Mouse (Mus musculus): ENCODE measurements around the gene Ctbp1. TPM values are rescaled to one million over a fixed set of nuclear protein-coding genes. Genes with fewer than 3 reads are reported as not detected.

The Ctbp1 gene
- polyA plus RNA-seq (2017; shearing (Covaris generic)) = 10 to 100 TPM; 21.3 to 27.1 TPM

DNA sequence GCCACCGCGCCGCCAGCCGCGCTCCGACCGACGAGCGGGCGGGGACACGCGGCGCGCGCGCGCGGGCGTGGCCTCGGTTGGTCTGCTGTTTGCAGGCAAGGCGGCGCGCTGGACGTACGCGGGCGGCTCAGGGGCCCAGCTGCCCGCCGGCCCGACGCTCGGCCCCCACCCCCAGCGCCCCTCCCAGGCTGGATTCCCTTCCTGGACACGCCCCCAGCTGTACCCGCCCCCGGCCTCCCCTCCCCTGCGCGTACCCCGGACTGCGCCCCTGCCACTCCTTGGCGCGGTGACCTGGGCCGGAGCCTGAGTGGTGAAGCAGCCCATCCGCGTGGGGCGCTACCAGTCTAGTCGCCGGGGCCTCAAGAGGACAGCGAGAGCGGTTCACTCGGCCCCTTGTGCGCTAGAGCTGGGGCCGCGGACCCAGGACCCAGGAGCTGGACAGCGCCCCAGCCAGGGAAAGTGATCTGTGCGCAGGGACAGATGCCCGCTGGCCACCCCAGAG, at the start of gene Ctbp1:
TSS of gene Ctbp1 (minus strand) at position 42 of the 502 bp plus-strand sequence.
- peak; percentile 48 for ATAC-seq

- no peak for ATAC-seq
These were observed 49.7 kb upstream of the Ctbp1 start for GRCm38 (mm10) chr5:33324491-33324890.

DNA sequence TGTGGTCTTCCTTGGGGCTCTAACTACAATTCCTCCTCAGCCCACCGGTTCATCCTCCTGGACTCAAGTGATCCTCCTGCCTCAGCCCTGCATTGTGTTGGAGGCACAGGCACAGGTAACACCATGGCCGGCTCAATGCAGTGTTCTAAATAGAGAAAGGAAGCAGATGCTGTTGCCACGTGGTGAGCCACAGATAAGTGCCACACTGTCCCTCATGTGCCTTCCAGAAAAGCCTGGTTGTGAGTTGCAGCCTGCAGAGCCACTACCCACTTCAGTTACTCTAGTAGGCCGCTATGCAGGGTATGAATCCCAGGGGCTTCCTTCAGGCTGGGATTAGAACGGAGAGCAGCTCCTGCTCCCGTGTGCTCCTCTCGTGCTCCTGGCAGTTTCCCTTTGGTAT, 37.4 kb upstream of the Ctbp1 start:
- no peak for ATAC-seq

GRCm38 (mm10) chr5:33310704-33311462, 36.1 kb upstream of the Ctbp1 start:
- ATAC-seq = no peak

DNA sequence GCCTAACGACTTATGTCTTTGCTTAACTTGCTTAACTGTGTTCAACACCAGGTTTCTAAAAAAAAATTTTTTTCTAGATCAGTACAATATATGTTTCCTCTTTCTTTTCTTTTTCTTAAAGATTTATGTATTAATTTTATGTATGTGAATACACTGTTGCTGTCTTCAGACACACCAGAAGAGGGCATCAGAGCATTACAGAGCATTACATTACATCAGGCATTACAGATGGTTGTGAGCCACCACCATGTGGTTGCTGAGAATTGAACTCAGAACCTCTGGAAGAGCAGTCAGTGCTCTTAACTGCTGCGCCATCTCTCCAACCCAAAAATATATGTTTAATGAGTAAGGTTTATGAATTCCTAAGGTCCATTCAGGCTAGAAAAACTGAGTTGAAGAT, 27.0 kb upstream of the Ctbp1 start:
- no peak for ATAC-seq

GRCm38 (mm10) chr5:33297164-33297563, 22.4 kb upstream of the Ctbp1 start:
- no peak for ATAC-seq

- ATAC-seq = no peak
These were observed 19.1 kb upstream of the Ctbp1 start for GRCm38 (mm10) chr5:33293796-33294430.

GRCm38 (mm10) chr5:33283951-33284350, 9.2 kb upstream of the Ctbp1 start:
- no peak for ATAC-seq

DNA sequence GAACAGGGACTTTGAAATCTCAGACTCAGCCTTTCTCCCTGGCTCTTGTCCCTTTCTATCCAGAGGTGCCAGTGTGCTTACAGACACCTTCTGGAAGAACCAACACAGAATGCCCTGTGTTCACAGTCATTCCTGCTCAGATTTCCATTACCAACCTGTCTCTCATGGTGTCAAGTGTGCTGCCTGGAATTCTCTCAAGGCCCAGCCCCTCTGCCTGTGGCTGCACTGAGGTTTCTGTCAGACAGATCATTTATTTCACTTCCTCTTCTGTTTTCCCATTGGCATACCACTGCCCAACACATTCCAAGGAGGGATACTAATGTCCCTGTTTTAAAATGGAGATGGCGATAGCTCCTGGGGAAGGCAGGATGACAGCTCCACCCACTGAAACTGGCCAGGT, 6.6 kb upstream of the Ctbp1 start:
- no peak for ATAC-seq

DNA sequence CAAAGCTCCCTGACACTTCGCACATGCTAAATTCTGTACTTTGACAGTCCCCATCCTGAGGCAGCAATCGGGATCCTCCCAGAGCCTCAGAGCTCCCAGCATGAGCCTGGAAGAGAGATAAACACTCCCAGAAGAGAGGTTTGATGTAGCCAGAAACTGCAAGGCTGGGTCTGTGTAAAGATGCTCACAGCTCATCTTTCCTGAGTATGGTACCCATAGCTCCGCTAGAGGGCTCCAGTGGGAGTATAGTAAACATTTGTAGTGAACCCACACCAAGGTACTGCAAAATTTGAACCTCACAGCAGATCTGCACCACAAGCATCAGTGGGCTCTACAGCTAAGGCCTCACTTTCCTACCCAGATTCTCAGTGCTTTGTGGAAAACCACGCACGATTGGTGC, 4.2 kb upstream of the Ctbp1 start:
- no peak for ATAC-seq

DNA sequence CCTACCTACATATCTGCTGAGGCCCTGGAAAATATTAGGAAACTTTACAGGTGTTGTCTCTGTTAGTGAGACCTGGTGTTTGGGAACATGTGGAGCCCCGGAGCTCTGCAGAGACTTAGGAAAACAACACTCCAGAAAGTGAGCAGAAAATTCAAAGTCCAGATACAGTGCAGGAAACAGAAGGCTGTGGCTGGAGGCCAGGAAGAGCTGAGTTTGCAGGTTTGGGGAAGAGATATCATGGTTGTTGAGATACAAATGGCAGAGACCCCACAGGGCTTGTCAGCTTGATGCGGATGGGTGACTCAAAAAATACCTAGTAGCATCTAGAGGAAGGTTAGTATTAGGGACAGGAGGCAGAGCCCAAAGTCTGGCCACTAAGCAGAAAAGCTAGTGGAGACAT, 2.5 kb upstream of the Ctbp1 start:
- ATAC-seq = no peak

DNA sequence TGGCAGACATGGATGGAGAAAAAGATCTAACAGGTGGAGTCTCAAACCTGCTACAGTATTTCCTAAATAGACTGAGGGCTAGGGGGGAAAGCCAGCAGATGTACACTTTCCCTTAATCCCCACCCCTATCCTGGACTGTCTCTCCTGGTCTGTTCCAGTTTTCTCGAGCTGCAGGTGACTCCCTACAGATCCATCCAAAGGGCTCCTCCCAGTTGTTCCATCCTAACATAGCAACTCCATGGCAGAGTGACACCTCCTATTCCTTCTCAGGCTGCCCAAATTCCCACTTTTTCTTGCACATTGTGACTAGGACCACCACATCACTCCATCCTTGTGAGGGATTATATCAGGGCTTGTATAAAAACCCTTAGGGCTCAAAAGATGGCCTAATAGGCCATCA, 960 bp upstream of the Ctbp1 start:
- ATAC-seq = no peak

- peak; percentile 38 for ATAC-seq
These were observed 475 bp downstream of the Ctbp1 start for GRCm38 (mm10) chr5:33274085-33274952.

GRCm38 (mm10) chr5:33273777-33274084, 1.1 kb downstream of the Ctbp1 start:
- peak; percentile 4 for ATAC-seq

GRCm38 (mm10) chr5:33272845-33273776, 1.7 kb downstream of the Ctbp1 start:
- no peak for ATAC-seq

DNA sequence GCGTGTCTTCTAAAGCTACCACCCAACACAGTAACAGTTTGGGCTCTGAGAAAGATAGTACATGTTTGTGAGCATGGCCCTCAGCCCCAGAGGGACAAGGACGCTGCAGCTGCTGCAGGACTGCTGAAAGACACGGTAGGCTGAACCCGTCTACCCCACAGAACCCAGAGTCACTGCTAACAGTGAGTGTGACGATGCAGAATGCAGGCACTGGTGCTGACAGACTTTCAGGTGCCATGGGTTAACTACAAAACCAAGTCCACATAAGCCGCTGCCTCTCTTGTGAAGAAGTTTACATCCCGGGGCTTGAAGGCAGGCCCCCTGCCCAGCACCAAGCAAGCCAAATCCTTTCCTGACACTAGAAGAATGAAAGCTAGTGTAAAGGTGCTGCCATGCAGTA, 2.6 kb downstream of the Ctbp1 start:
- ATAC-seq = no peak

DNA sequence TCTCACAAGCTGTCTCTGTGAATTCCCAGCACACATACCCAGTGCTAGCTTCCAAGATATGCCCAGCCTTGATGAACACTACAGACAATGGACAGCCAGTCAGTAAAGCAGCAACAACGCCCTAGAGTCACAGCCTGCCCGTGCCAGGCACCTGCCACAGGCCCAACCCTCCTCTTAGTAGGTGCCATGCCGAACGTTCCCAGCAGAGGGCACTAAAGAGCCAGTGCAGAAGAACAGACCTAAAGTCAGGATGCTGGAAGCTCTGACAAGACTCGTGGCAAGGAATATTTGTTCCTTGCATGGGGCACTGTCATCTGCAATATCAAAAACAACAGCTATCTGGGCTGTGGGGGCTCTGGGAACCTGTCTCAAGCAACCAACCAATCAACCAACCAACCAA, 4.2 kb downstream of the Ctbp1 start:
- ATAC-seq = peak; percentile 45

- no peak for ATAC-seq
These were observed 20.4 kb downstream of the Ctbp1 start for GRCm38 (mm10) chr5:33254416-33254815.

DNA sequence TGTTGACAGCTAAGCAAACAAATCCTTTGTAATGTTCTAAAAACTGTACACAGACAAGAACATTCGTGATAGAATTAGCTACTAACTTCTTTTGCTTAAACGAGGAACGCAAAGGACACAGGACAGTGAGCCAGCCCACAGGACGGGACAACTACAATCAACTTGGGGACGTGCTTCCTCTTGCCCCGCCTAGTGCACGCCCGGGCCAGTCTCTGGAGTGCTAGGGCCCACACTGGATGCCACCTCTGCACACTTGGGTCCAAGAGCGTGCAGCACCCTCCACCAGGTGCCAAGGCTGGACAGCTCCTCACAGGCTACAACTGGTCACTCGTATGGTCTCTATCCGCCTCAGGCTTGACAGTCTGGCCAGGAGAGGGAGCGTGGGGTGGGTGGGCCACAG, 26.6 kb downstream of the Ctbp1 start:
- no peak for ATAC-seq

DNA sequence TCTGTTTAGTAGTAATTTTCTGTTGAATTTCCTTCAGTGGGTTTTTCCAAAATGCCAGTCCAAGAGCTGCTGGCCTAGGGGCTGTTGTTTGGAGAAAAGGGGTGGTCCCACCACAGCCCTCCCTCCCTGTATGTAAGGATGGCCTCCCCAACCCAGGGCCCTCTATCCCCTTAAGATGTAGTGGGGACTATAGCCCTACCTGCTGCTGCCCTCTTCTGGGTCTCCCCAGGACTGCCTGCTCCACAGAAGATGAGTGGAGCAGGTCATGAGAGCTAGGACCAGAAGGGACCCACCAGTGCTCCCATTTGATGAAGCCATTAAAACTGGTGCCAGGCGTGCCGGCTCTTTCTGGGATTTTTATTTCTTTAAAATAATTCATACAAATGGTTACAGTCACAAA, 27.4 kb downstream of the Ctbp1 start:
- no peak for ATAC-seq

GRCm38 (mm10) chr5:33245701-33246100, 29.1 kb downstream of the Ctbp1 start:
- ATAC-seq = no peak

DNA sequence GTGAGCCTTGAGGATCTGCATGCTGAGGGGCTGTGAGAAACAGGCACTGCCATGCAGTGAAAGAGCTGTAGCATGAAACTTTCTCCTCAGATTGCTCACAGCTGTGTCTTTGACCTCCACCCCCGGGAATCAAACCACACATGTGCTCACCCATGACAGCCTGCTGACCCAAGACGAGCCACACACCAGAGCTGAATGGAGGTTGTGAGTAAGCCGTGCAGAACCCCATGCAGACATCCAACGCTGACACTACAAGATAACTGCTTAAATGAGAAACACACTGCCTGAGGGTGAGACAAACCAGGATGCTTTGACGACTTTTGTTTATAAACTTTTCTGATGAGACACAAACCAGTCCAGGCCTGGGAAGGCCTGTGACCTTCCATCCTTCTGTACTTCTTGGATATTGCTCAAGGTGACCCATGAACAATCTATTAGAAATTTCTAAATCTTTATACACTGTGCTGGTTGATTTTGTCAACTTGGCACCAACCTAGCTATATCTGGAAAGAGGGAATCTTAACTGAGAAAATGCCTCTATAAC, 30.3 kb downstream of the Ctbp1 start:
- no peak for ATAC-seq
